Mouse (Mus musculus): ENCODE data around the gene Pms2.

The Pms2 gene

GRCm38 (mm10) chr5:143932831-143933230, 23.1 kb downstream of the Pms2 start, which contains the start of gene Rsph10b:
Gene Rsph10b, plus strand, starts transcription at chr5:143933035.
- no peak for DNase-seq (ENCODE audit: low read depth, low spot score)

DNA sequence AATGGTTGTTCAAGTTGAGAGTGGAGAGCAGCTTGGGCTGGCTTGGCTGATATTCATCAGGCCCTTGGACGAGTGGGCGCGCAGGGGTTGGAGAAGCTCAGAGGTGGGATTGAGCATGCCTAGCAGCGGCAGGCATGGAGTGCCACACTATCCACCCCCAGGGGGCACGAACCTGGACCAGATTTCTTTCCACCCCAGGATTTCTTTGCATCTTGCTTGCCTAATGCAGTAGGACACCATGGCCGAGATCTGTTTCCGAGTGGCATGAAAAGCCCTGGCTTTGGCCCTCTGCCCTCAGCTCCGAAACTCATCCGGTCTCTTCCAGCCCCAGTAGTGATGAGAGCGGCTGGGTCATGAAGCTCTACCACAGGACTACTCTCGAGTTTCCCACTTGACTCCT, 23.6 kb downstream of the Pms2 start:
- DNase-seq (ENCODE audit: low read depth, low spot score), result no peak

DNA sequence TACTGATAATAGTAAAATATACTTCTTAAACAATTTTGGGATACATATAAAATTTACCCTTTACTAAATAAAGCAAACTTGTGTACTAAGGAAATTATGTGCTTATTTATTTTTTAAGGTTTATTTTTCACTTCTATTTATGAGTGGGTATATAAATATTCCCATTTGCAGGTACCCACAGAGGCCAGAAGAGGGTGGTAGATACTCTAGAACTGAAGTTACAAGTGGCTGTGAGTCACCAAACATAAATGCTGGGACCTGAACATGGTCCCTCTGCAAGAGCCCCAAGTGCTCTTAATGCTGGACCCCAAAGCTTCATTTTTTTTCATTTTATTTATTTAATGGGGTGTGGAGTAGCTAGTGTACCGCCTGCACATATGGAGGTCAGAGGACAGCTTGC, 24.1 kb downstream of the Pms2 start:
- no peak for DNase-seq (ENCODE audit: low read depth, low spot score)

DNA sequence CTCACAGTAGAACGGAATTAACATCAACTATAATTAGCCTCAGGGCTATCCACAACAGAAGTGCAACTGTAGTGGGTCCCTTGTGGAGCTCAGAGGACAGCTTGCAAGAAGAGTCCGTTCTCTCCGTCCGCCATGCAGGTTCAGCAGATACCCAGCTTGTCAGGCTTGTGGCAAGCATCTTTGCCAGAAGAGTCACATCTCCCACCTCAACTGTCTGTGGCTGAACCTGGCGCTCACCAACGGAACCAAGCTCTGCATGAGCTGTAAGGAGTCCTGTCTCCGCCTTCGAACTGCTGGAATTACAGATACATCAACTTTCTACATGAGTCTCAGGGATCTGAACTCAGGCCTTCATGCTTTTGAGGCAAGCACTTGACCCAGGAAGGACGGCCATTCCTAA, 26.4 kb downstream of the Pms2 start:
- no peak for DNase-seq (ENCODE audit: low read depth, low spot score)

- DNase-seq (ENCODE audit: low read depth, low spot score), result no peak
These were observed 31.8 kb downstream of the Pms2 start for GRCm38 (mm10) chr5:143941588-143941987.

DNA sequence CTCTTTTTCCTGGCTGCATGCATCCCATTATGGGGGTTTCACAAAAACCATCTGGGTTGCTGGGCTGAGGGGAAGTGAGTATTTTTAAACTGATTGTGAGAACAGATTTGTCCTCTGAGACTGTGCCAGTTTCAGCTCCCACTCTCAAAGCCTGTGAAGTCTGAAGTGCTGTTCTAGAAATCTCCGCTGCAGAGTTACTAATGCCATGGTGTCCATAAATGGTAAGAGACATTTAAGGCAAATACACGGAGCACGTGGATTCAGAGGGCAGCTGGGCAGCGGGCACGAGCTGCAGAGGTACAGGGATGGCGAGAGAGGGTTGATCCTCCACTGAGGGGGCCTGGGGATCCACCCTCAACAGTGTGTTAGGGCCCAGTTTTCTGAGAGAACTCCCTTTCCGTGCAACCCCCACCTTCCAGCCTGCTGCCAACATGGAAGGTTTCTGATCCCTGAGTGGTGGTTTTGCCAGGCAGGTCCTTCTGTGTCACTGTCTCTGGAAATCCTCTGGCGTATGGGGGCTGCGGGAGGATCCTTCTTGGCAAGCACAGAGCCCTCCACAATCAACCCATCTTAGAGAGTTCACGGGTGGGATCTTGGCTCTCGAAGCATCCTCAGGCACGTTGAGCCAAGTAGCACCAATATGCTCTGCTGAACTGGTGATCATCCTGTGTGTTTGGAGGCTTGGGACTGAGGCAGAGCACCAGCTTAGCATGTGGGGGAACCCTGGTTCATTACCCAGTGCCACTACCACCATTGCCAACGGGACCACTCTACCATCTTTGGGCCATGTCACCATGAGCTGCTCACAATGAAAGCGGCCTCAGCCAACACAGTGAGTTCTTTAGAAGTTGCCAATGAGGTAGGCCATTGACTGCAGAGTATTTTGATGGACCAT, 33.7 kb downstream of the Pms2 start:
- DNase-seq (ENCODE audit: low read depth, low spot score), result no peak

- DNase-seq (ENCODE audit: low read depth, low spot score), result no peak
These were observed 38.6 kb downstream of the Pms2 start for GRCm38 (mm10) chr5:143948361-143948760.

GRCm38 (mm10) chr5:143950016-143950415, 40.3 kb downstream of the Pms2 start:
- no peak for DNase-seq (ENCODE audit: low read depth, low spot score)

GRCm38 (mm10) chr5:143957101-143957500, 47.3 kb downstream of the Pms2 start:
- DNase-seq (ENCODE audit: low read depth, low spot score), result no peak

GRCm38 (mm10) chr5:143959551-143959950, 49.8 kb downstream of the Pms2 start:
- DNase-seq (ENCODE audit: low read depth, low spot score), result no peak

DNA sequence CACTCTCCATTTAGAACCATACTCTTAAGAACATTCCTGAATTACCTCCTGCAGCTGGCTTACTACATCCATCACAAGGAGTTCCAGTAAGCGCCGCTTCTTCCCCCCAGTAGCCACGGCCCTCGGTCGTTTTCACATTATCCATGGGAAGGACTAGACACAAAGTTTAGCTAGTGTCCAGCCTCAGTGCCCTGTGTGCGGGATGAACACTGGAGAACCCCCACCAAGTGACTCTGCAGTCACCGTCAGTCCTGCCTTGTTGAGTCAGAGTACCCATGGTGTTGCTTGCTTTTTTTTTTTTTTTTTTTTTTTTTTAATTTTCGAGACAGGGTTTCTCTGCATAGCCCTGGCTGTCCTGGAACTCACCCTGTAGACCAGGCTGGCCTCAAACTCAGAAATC, 51.4 kb downstream of the Pms2 start:
- DNase-seq (ENCODE audit: low read depth, low spot score), result no peak

DNA sequence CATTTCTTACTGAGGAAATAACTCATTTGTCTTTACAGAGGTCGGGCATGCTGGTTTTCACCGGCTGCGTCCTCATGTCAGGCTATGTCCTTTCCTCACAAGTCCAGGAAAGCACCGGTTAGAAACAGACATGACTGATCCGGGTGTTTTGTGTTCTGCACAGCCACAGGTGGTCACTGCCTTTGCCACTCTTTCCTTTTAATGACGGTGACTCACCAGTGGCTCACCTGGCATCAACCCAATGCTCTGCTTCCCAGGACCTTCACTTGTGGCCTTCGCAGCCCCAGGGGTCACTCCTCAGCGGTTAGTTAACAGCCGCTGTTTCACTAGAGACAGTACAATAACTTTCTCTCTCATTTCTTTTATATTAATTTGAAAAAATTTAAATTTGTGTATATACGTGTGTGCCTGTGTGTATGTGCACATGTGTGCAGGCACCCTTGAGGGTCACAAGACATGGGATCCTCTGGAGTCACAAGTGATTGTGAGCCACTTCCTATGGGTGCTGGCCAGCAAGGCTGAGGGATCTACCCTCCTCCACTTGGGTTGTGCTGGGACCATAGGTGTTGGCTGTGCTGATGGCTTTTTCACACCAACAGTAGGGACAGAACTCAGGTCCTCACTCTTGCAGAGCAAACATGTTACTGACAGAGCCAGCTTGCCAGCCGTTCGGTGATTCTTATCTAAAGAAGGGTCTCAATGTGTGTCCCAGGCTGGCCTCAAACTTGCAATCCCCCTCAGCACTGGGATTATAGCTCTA, 56.0 kb downstream of the Pms2 start:
- no peak for DNase-seq (ENCODE audit: low read depth, low spot score)

- DNase-seq (ENCODE audit: low read depth, low spot score), result no peak
These were observed 56.9 kb downstream of the Pms2 start for GRCm38 (mm10) chr5:143966671-143967070.

DNA sequence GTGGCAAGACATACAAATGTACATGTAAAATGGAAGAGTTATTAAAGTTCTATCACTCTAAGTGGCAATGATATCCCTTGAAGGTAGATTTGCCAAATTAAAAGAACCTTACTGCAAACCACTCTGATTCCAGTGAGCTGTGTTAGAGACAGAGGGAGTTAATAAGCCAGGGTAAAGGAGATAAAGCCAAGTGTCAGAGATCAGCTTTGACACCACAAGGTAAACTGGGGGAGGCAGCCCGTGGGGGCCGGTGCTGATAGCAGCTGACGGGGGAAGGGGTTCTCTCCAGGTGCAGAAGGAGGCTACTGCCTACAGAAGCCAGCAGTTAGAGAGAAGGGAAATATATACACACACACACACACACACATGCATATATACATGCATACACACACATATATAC, 62.9 kb downstream of the Pms2 start:
- no peak for DNase-seq (ENCODE audit: low read depth, low spot score)

DNA sequence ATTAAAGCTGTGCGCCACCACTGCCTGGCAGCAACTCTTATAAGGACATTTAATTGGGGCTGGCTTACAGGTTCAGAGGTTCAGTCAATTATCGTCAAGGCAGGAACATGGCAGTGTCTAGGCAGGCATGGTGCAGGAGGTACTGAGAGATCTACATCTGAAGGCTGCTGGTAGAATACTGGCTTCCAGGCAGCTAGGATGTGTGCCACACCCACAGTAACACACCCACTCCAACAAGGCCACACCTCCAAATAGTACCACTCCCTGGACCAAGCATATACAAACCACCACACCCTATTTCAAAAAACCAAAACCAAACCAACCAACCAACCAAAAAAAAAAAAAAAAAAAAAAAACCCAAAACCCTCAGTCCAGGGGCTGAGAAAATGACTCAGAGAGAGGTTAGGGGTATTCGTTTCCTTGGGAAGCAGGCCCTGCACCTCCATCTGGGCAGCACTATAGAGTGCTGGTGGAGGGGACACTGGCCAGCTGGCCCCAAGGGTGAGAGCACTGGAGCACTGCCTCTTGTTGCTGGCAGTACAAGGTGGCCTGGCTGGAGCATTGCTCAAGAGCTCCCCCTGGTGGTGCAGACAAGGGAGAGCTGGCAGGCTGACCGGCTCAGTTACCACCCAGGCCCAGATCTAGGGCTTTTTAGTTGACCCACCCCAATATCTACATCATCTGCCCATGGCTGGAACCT, 65.3 kb downstream of the Pms2 start:
- DNase-seq (ENCODE audit: low read depth, low spot score), result peak; percentile 67

DNA sequence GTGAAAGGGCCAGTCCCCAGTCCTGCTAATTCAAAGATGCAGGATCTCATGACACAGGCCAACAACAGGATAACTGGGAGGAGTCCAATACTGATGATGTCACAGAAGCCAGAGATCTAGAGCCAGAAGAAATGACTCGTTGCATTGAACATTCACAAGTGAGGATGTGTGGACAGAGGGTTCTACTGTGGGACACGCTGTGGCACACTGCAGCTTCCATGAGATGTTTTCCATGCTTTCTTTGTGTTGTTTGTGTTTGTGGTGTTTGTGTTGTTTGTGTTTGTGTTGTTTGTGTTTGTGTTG, 65.8 kb downstream of the Pms2 start:
- no peak for DNase-seq (ENCODE audit: low read depth, low spot score)

- DNase-seq (ENCODE audit: low read depth, low spot score), result no peak
These were observed 66.5 kb downstream of the Pms2 start for GRCm38 (mm10) chr5:143976232-143976631.

DNA sequence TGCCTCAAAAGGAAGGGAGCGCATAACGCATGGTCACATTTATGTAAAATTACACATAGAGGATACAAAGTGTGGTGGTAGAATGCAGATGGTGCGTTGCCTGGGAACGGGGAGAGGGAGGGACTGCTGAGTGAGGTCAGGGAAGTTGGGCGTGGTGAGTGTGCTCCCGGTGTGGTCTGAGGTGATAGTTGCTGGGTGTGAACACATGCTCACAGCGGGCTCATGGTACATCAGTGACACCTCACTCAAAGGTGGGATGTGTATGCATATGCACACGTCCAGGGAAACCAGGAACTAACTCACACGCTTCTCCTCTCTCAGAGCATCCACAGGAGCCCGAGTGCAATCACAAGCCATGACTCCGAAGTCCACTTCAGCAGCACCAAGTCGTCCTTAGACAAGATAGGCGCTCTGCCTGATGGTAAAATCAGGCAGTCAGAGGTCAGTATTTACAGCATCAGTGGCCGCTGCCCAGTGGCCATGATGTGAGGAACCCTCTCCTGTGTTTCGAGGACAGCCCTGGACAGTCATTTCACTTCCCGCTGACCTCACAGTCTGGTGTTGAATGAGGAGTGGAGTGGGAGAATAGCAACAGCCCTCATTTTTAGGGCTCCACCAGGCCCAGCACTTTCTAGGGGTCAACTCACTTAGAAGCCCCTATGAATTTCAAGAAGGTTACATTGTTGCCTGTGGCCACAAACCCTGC, 67.1 kb downstream of the Pms2 start:
- DNase-seq (ENCODE audit: low read depth, low spot score), result peak; percentile 9

- no peak for DNase-seq (ENCODE audit: low read depth, low spot score)
These were observed 71.1 kb downstream of the Pms2 start for GRCm38 (mm10) chr5:143980858-143981257.

- DNase-seq (ENCODE audit: low read depth, low spot score), result no peak
These were observed 72.6 kb downstream of the Pms2 start for GRCm38 (mm10) chr5:143982361-143982760.

Measured in CD4-positive helper T cell, adult 2 months (primary cell).